Mouse (Mus musculus) cerebellum, adult 2 months (tissue): Measurements from ENCODE around the gene Derl3.

ENCODE experiments used
- CTCF ChIP-seq: fragments of 200-500 bp; IDR thresholded peaks from 2 replicates; pipeline ENCODE4 v1.5.1; 2011; ENCODE audit warnings: low read depth, mild to moderate bottlenecking, control low read depth, low read length, moderate library complexity, borderline replicate concordance; ENCODE audit not compliant: insufficient read depth
- POLR2A ChIP-seq: fragments of 200-500 bp; IDR thresholded peaks from 2 replicates; pipeline ENCODE4 v1.6.1; 2011; ENCODE audit warnings: low read length, control low read depth, borderline replicate concordance; ENCODE audit not compliant: insufficient read depth

DNA sequence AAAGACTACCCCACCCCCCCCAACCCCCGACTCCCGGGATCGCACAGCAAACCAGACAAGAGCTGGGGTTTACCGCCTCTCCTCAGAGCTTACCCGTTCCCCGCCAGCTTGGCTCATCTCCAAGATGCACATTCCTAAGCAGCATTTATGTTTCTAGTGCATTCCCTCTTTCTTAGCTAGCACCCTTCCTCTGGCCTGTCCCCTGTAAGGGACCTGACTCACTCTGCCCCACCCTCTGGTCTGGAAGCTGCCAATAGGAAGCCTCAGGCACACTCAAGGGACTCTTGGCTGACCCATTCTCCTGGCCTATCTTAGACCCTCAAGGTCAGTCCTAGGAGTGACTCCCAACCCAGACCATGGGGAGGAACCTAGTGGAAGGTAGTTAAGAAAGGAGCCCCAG lies 37.1 kb downstream of the Derl3 start:
- TF ChIP-seq CTCF (no peak), POLR2A (no peak)
